Mouse (Mus musculus): ENCODE measurements around the gene Tomm20l. TPM values are rescaled to one million over a fixed set of nuclear protein-coding genes. Genes with fewer than 3 reads are reported as not detected.
A peak's percentile ranks its signal among the peaks of the same experiment; 100 is the strongest.
"Not testable (repeated sequence)": the region's sequence is repeated elsewhere in the genome, so short reads cannot be mapped to it uniquely, and the experiment has no call there.

Gene Tomm20l
- not detected in 2 replicates for polyA plus RNA-seq (2012; rRNA removed)

GRCm38 (mm10) chr12:71111331-71111730 lies at the start of gene Tomm20l:
Gene Tomm20l (plus strand): TSS chr12:71111428.
- peak; percentile 44; the same call in 1 of the 2 replicates for TF ChIP-seq CTCF (IDR thresholded peaks at IDR 0.05; ENCODE audit: borderline replicate concordance, extremely low read depth, insufficient read depth, insufficient read length)
- no peak for TF ChIP-seq POLR2A (IDR thresholded peaks at IDR 0.05; ENCODE audit: borderline replicate concordance, extremely low read depth, insufficient read depth, insufficient read length, poor library complexity, severe bottlenecking)
- DNase-seq (ENCODE audit: low read depth) = peak; percentile 15

DNA sequence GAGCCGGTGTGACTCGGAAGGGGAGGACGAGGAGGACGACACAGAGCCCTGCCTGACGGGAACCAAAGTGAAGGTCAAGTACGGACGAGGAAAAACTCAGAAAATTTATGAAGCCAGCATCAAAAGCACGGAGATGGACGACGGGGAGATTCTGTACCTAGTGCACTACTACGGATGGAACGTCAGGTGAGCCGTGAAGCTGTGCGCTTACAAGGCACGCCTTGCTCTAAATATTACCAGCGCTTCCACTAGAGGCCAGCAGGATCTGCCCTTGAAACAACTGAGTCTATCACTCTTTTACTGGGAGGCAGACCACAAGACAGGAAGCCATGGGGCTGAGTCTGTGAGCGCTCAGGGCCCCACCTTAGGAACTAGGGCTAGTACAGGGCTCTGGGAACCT lies 41.4 kb upstream of the Tomm20l start:
- TF ChIP-seq CTCF (IDR thresholded peaks at IDR 0.05; ENCODE audit: borderline replicate concordance, extremely low read depth, insufficient read depth, insufficient read length) (no peak), POLR2A (IDR thresholded peaks at IDR 0.05; ENCODE audit: borderline replicate concordance, extremely low read depth, insufficient read depth, insufficient read length, poor library complexity, severe bottlenecking) (no peak)
- no peak for DNase-seq (ENCODE audit: low read depth)

DNA sequence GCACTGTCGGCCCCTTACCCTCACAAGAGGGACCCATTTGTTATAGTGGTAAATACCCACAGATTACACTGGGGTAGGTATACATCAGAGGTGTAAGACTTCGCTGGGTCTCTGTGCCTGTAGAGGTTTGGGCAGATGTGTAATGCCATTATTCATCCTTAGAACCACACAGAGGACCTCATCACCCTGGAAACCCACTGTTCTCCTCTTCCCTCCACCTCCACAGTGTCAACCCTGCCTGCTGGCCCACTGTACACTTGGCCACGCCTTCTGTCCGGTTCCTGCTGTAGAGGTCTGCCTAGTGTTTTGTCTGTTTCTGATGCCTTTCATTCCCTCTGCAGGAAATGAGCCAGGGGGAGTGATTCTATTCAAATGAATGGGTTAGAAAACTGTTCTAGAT lies 39.2 kb upstream of the Tomm20l start:
- no peak for DNase-seq (ENCODE audit: low read depth)
- TF ChIP-seq CTCF (IDR thresholded peaks at IDR 0.05; ENCODE audit: borderline replicate concordance, extremely low read depth, insufficient read depth, insufficient read length) (no peak), POLR2A (IDR thresholded peaks at IDR 0.05; ENCODE audit: borderline replicate concordance, extremely low read depth, insufficient read depth, insufficient read length, poor library complexity, severe bottlenecking) (no peak)

DNA sequence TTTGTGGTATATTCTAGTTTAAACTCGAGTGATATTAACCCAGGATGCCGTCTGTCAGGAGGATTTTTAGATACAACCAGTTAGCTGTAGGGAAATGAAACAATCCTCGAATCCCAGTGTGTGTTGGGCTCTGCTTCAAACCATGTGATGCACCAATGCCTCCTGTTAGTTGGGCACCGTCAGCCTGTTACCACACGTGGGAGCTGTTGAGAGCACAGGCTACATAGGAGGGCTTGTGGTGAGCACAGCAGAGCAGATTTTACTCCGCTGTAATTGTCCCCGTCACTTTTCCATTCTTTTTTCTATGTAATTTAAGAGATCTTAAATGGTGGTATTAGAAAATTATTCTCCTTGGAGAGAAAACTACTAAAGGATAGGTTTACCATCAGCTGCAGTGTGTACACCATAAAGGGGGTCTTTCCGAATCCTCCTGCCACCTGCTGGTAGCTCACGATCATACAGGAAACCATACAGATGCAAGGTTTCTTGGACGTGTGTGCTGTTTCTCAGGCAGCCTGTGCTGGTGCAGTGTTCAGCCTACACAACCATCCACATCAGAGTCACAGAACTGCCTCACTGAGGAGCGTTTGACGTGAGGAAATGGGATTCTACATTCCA lies 38.0 kb upstream of the Tomm20l start:
- TF ChIP-seq CTCF (IDR thresholded peaks at IDR 0.05; ENCODE audit: borderline replicate concordance, extremely low read depth, insufficient read depth, insufficient read length) = peak; percentile 55; the same call in 1 of the 2 replicates
- no peak for TF ChIP-seq POLR2A (IDR thresholded peaks at IDR 0.05; ENCODE audit: borderline replicate concordance, extremely low read depth, insufficient read depth, insufficient read length, poor library complexity, severe bottlenecking)

GRCm38 (mm10) chr12:71086331-71086730 lies 24.9 kb upstream of the Tomm20l start:
- DNase-seq (ENCODE audit: low read depth) = no peak
- TF ChIP-seq CTCF (IDR thresholded peaks at IDR 0.05; ENCODE audit: borderline replicate concordance, extremely low read depth, insufficient read depth, insufficient read length) (no peak), POLR2A (IDR thresholded peaks at IDR 0.05; ENCODE audit: borderline replicate concordance, extremely low read depth, insufficient read depth, insufficient read length, poor library complexity, severe bottlenecking) (no peak)

More for the DNA sequence above, 38.0 kb upstream of the Tomm20l start:
- DNase-seq (ENCODE audit: low read depth) = peak; percentile 68

- not testable (repeated sequence) for DNase-seq (ENCODE audit: low read depth)
Measured at GRCm38 (mm10) chr12:71104275-71104674, 7.0 kb upstream of the Tomm20l start.

DNA sequence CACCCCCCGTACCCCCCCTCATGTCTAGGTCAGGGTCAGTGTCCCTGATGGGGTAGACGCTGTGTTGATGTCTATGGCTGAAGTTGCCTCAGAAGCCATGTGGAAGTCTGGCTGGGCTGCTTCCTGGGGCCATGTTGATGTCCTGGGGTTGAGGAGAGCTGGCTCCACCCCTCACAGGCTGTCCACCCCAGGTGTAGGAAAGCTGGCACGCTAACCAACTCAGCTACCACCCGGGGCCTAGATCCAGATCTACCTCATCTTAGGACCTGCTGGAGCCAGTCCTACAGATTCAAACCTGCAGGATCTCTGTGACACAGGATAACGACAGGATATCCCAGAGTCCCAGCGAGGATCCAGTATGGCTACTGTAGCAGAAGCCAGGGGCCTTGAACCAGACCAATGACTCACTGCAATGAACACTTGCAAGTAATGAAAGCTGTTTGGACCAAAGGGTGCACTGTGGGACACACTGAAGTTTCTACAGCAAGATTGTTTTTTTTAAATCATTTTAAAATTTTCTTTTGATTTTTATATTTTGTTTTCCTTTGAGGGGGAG lies 3.9 kb upstream of the Tomm20l start:
- TF ChIP-seq POLR2A (IDR thresholded peaks at IDR 0.05; ENCODE audit: borderline replicate concordance, extremely low read depth, insufficient read depth, insufficient read length, poor library complexity, severe bottlenecking) (no peak), CTCF (IDR thresholded peaks at IDR 0.05; ENCODE audit: borderline replicate concordance, extremely low read depth, insufficient read depth, insufficient read length) (no peak)
- DNase-seq (ENCODE audit: low read depth) = no peak

DNA sequence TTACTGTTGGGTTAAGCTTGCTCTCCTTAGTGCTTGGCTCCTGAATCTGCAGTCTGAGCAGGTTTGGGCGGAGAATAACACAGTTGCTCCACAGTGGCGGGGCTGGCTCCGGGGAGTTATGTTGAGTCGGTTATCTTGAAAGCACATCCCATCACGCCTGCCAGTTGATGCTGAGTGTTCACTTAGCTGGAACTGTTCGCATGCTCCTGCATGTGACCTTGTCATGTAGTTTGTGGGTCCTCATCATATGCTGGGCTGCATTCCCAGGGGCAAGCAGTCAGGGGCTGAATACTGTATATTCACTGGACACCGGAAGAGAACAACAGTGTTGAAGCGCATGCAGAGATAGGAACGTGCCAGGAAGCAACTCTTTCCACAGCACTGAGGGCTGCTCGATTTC lies 1.8 kb downstream of the Tomm20l start:
- TF ChIP-seq CTCF (IDR thresholded peaks at IDR 0.05; ENCODE audit: borderline replicate concordance, extremely low read depth, insufficient read depth, insufficient read length) (no peak), POLR2A (IDR thresholded peaks at IDR 0.05; ENCODE audit: borderline replicate concordance, extremely low read depth, insufficient read depth, insufficient read length, poor library complexity, severe bottlenecking) (no peak)
- DNase-seq (ENCODE audit: low read depth) = no peak

DNA sequence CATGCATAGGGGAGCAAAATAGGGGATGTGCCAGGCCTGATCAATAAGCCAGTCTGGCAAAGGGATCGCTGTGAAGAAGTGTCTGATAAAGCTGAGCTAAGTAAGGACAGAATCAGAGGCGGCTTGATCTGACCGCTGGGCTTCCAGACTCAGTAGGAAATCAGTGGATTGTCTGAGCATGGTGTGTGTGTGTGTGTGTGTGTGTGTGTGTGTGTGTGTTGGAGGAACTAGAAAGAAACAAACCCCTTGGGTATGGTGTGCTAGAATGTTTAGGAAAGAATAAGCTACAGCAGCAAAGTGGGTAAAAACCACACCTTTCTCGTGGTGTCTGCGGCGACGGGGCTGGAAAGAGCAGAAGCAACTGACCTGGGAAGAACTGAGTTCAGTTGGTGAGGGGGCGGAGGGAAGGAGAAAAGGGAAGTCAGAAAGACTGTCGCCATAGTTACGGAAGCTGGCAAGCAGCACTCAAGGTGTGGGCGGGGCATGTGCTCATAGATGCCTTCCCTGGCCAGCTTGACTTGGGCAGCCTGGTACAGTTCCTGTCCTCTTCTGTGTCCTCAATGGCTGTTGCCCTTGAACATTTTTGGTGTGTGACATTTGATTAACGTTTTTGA lies 2.6 kb downstream of the Tomm20l start:
- no peak for TF ChIP-seq CTCF (IDR thresholded peaks at IDR 0.05; ENCODE audit: borderline replicate concordance, extremely low read depth, insufficient read depth, insufficient read length)
- TF ChIP-seq POLR2A (IDR thresholded peaks at IDR 0.05; ENCODE audit: borderline replicate concordance, extremely low read depth, insufficient read depth, insufficient read length, poor library complexity, severe bottlenecking) = no peak
- DNase-seq (ENCODE audit: low read depth) = peak; percentile 72

GRCm38 (mm10) chr12:71116411-71116810 lies 5.2 kb downstream of the Tomm20l start:
- TF ChIP-seq POLR2A (IDR thresholded peaks at IDR 0.05; ENCODE audit: borderline replicate concordance, extremely low read depth, insufficient read depth, insufficient read length, poor library complexity, severe bottlenecking) = no peak
- no peak for TF ChIP-seq CTCF (IDR thresholded peaks at IDR 0.05; ENCODE audit: borderline replicate concordance, extremely low read depth, insufficient read depth, insufficient read length)
- DNase-seq (ENCODE audit: low read depth) = peak; percentile 28

GRCm38 (mm10) chr12:71122731-71123130 lies 11.5 kb downstream of the Tomm20l start:
- no peak for DNase-seq (ENCODE audit: low read depth)
- TF ChIP-seq CTCF (IDR thresholded peaks at IDR 0.05; ENCODE audit: borderline replicate concordance, extremely low read depth, insufficient read depth, insufficient read length) (no peak), POLR2A (IDR thresholded peaks at IDR 0.05; ENCODE audit: borderline replicate concordance, extremely low read depth, insufficient read depth, insufficient read length, poor library complexity, severe bottlenecking) (no peak)

DNA sequence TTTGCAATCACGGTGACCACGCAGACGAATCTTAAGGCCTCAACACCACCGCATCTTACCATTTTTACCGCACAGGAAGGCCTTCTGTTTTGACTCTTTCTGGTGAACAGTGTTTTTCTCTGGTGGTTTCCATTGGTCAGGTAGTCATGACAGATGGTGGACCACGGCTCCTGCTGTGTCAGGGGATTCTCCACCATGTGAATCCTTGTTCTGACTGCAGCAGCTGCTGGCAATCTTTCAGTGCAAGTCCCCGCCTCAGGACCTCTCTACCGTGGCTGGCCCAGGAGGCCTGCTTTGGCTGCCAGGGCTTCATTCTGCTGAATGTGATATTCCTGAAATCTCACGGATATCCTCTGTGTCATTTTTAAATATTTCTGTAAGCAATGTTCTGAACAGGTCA lies 12.1 kb downstream of the Tomm20l start:
- peak; percentile 7 for DNase-seq (ENCODE audit: low read depth)
- TF ChIP-seq POLR2A (IDR thresholded peaks at IDR 0.05; ENCODE audit: borderline replicate concordance, extremely low read depth, insufficient read depth, insufficient read length, poor library complexity, severe bottlenecking) (no peak), CTCF (IDR thresholded peaks at IDR 0.05; ENCODE audit: borderline replicate concordance, extremely low read depth, insufficient read depth, insufficient read length) (no peak)

Data from brain, embryonic 14.5 days (tissue).